Mouse (Mus musculus) left cerebral cortex, postnatal 4 days (tissue): ENCODE data around the gene Ubap2. TPM values are rescaled to one million over a fixed set of nuclear protein-coding genes. Genes with fewer than 3 reads are reported as not detected.

Experiments
- DNase-seq: peaks from one replicate; pipeline ENCODE4 v3.0.0-alpha.2; 2022
- intact Hi-C: fragments of 180-260 bp; cut with DNase I; formaldehyde crosslinking; loops from one replicate; pipeline ENCODE4 v1.15.1; 2025
- total RNA-seq, 2 experiments: library from RNA; stranded (reverse); gene quantifications; 2 replicates each; pipeline ENCODE4 v1.2.3; 2021

Gene Ubap2
- 10 to 100 TPM; 77.8 to 78.2 TPM for total RNA-seq

DNA sequence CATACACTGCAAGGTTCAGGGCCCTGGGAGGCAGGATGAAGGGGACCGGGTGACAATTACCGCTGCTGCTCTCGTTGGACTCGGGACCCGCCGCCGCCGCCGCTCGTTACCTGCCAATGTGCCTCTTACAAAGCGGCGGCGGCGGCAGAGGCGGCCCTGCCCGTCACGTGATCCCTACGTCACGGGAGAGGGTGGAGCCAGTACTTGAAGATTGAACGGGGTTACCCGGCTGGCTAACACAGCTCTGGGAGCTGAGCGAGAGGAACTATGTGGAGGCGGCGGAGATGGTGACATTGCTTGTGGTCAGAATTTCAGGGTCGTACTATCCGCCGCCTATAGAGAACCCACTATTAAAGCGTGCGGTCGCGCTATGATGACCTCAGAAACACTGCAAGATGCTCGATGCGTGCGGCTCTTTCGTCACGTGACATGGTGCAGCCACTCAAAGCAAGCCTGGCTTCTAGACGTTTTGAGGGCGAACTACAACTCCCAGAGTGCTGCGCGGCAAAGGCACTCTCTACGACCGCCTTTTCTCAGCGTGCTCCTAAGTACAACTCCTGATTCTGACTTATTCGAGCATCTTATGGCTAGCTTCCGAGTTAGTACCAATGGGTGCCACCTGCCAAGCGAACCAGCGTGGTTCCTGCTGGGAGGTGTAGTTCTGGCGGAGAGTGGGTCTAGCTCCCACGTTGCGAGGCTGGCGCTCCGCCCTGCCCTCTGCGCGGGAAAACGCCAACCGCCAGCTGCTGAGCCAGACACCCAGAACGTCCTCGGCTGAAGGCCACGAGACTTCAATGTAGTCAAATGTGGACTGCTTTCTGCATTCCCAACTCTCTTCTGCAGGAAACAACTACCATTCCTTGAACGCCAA lies at the start of gene Ubap2:
Gene Ubap2 (minus strand): TSS at position 165 of the 871 bp plus-strand sequence.
- peak; percentile 96 for DNase-seq
- intact Hi-C loops, result no loop called here

DNA sequence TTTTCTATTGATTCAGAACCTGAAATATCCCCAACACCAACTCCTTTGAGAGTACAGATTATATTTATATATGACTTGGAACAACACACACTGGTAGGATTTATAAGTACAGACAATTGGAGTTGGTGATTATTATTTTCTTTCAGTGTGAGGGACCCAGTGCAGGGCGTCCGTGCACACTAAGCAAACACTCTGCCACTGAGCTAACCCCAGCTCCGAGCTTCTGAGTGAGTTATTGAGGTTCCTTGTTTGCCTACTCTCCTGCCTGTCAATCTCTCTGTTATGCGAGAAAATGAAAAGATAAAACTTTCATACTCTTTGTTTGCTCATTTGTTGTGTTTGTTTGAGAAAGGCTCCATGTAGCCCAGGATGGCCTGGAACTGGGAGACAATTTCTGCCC lies 46.0 kb upstream of the Ubap2 start:
- intact Hi-C loops, result no loop called here
- no peak for DNase-seq

DNA sequence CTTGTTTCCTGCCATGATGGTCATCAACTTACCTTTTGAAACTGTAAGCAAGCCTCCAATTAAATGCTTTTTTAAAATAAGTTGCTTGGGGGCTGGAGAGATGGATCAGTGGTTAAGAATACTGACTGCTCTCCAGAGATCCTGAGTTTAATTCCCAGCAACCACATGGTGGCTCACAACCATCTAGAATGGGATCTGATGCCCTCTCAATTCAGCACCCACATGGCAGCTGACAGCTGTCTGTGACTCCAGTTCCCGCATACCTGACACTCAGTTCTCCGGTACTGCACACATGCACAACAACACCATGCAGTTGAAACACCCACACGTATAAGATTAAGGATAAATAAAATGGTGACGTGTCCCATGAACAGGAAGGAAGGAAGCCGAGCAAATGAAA lies 43.3 kb upstream of the Ubap2 start:
- no peak for DNase-seq
- intact Hi-C loops, result loop anchor here (10.0 kb wide), 1 partner anchor 77 kb away; no protein-coding TSS in a partner anchor

DNA sequence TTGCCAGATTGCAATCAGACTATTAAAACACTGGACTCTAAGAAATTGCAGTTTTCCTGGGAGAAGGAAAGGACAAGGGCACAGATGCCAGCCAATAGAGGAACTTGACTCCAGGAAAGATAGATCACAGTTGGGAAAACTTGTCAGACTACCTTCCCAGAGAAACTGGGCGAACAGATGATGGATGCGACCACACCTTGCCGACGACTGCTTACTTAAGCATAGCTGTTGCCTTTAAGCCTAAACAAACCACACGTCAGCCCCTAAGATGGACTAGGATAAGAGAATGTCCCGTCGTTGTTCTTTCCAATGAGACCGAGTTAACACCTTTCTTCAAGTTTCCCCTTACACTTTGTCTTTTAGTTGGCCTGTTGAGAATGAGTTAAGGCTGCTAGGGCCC lies 40.2 kb upstream of the Ubap2 start:
- no peak for DNase-seq
- intact Hi-C loops, result loop anchor here (10.0 kb wide), 1 partner anchor 80 kb away; no protein-coding TSS in a partner anchor

DNA sequence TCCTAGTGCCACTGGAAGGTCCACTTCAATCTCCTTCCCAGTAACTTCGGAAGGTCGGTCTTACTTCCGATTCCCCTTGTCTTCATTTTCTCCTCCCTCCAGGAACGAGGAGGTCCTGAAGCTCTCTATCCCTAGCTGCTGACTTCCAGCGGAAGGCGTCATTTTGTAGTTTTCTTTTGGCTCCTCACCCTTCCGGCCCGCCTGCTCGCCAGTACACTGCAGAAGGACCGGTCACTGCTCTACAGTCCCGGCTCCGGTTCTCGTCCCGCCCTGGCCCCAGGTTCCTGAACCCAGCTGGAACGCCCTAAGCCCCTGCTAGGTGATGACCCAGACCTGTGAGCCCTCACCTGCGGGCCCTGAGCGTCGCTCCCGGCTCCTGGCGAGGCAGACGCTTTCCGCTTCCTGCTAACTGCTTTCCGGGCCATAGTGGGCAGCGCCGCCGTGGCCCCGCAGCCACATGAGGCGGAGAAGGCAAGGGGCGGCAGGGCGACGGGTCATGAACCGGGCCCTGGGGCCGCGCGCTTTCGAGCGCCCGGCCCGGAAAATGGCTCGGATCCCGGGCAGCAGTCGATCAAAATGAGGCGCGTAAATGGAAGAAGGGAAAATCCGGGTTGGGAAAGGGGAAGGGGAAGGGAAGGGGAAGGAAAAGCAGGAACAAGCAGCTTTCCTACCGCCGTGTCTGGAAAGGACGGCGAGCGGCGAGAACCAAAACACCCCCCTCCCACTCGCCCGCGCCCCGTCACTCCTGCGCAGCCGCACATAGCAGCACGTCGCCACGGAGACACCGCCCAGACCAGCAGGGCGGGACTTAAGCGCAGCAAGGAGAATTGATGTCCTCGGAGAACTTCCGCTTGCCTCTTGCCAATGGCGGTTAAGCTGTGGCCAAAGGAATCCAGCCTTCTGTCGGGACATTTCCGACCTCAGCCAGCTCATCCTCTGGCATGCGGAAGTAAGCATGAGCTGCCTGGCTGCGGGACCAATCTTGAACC lies 39.5 kb upstream of the Ubap2 start, which contains the start of gene Dcaf12:
Gene Dcaf12 (minus strand): TSS at position 749 of the 989 bp plus-strand sequence.
- intact Hi-C loops, result loop anchor here (10.0 kb wide), 1 partner anchor 80 kb away; no protein-coding TSS in a partner anchor
- DNase-seq, result peak; percentile 96

DNA sequence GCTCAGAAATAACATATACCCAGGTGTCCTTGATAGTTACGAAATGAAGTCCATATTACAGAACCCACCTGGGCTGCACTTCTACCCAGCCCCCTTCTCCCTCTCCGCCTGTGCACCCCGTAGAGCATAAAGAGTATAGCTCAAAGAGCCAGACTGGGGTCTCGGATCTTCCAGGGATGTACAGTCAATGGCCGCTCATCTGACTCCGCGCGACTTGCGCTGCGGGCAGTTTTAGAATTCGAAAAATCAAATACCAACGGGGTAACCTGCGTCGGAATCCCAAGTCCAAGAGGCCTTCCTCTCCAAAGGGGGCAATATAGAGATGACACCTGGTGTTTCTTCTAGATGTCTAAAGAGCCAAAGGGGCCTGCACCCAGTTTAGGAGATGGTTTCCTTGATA lies 38.8 kb upstream of the Ubap2 start:
- intact Hi-C loops, result loop anchor here (10.0 kb wide), 1 partner anchor 81 kb away; no protein-coding TSS in a partner anchor
- DNase-seq, result no peak

DNA sequence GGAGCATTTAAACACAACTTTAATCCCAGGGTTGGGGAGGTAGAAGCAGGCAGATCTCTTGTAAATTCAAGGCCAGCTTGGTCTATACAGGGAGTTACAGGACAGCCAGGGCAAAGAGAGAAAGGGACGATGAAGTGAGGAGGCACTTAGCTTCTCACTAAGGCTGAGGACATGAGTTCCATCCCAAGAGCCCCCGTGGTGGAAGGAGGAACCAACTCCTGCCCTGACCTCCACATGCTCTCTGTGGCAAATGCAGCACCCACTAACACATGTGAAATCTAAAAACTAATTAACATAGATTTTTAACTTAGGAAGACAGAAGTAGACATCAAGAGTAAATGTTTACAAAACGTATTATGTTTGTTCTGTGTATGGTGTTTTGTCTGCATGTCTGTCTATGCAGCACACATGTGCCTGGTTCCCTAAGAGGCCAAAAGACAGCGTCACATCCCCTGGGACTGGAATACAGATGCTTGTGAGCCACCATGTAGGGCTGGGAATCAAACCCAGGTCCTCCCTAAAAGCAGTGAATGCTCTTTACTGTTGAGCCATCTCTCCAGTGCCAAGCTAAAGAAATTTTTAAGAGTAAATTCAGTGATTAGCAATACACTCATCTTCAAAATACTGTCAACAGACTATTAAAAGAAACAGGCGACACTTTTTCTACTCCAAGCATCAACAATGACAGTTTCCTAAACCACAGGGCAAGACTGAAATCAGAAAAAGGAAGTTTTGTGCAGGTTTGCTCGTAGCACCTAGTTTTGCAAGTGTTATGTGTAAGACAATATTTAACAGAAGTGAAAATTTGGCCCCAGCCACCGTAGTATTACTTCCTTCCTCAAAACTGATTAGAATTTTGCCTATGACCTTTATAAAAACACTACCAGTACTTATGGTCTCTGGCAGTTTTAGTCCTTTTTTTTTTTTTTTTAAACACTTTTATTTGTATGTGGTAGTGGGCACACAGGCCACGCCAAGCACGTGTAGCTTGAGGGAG lies 35.9 kb upstream of the Ubap2 start:
- no peak for DNase-seq
- intact Hi-C loops, result loop anchor here (10.0 kb wide), 1 partner anchor 84 kb away; no protein-coding TSS in a partner anchor

DNA sequence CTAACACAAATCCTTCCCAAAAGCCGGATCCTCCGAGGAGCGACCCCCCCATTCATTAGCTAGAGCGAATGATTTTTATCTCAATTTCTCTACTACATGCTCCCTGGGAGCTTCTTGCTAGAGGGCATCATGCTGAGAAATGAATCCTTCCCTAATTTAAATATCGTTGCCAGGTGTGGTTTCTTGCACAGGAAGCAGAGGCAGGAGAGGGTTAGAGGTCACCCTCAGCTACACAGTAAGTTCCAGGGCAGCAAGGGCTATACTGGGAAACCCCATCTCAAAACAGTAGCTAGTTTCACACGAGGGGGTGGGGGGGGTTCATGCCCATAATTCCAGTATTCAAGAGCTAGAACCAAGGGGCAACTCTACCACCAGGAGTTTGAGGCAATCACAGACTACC lies 32.5 kb upstream of the Ubap2 start:
- intact Hi-C loops, result no loop called here
- no peak for DNase-seq

DNA sequence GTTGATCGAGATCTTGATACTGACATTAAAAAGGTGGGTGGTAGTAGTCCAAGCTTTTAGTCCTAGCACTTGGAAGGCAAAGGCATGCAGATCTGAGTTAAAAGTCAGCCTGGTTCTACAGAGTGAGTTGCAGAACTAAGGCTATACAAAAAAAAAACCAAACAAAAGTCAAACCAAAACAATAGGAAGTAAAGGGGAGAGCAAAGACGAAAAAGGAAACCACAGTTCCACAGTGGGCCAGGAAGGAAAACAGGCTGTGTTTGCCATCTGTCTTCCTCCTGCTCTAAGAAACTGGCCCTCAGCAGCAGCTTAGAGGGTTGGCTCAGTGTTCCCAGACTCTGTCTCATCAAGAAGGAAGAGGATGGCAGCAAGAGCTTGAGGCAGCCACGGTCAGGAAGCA lies 29.4 kb upstream of the Ubap2 start:
- DNase-seq, result no peak
- intact Hi-C loops, result no loop called here

DNA sequence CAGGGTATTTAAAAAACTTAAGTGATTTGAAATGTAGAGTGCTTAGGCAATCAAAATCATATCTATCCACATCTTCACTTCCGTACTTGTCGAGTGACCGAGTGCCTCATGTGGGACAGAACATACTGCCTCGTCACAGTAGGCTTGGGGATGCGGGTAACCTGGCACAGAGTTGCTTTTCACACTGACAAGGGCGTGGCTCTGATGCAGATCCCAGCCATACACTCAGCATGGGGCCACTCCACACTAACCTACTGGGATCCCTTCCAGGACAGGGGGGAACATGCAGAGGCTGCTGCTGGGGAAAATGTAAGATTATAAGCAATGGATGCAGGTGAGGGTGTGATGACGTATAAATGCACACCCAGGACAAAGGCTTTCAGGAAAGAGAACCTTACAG lies 28.7 kb upstream of the Ubap2 start:
- peak; percentile 9 for DNase-seq
- intact Hi-C loops, result no loop called here

DNA sequence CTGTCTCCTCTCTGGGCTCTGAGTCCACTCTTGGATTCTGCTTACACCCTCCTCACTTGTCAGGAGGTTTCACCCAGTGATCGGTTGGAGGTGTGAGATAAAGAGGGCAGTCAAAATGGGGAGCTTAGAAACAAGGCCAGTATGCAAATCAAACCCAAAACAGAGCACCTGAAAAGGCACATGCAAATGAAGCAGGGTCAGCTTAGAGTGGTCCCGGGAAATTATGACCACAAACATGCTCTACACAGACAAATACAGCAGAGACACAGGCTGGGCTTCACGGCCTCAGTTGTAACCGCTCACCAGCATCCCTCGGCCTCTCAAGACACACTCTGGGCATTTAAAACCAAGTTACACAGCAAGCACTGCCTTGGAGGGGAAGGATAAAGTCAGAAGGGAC lies 24.0 kb upstream of the Ubap2 start:
- DNase-seq, result no peak
- intact Hi-C loops, result no loop called here

DNA sequence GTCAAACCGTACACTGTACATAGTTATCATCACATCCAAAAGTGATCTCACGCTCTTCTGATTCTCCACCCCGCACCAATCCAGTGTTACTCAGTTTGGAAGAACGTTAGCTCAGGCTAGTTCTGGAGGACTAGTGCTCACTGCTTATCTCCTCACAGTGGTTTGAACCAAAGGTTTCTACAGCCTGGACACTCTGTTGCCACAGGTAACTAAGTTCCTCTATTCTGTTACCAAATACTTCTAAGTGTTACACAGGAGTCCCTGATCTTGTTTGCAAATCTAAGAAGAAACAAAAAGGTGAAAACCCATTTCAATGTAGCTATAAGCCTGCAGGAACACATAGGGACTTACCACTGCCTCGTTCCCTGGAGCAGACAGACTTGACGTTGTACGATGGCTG lies 21.0 kb upstream of the Ubap2 start:
- intact Hi-C loops, result no loop called here

DNA sequence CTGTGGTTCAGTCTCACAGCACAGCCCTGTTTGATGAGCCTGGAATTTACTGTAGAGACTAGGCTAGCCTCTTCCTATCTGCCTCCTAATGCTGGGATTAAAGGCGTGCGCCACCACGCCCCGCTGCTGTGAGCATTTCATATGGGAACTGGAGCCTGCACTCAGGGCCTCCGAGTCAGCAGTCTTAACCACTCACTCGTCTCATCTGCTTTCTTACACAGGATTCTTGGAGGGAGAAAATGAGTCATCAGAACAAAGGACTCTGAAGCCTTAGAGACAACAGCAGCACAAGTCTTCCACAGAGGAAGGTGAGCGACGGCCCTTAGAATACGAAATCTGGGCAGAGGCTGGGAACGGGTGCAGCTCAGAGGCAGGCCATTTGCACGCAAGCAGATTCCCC lies 20.6 kb upstream of the Ubap2 start:
- no peak for DNase-seq
- intact Hi-C loops, result no loop called here

More for the DNA sequence above, 21.0 kb upstream of the Ubap2 start:
- no peak for DNase-seq

DNA sequence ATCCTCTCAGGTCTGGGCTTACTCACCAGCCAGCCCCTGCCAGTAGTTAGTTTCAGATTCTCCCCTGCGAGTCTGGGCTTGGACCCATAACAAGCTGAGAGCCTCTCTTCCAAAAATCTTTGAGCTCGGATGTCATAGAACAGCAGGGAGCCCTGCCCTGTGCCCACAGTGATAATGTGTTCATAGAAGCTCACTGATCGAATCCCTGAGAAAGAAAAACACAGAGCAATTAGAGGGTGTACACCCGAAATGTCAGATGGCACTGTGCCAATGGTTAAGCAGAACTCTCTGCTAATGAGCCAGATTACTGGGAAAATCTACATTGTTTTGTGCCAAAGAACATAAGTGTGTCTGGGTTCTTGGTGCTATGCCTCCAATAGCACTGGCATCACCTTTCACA lies 19.0 kb upstream of the Ubap2 start:
- intact Hi-C loops, result no loop called here

DNA sequence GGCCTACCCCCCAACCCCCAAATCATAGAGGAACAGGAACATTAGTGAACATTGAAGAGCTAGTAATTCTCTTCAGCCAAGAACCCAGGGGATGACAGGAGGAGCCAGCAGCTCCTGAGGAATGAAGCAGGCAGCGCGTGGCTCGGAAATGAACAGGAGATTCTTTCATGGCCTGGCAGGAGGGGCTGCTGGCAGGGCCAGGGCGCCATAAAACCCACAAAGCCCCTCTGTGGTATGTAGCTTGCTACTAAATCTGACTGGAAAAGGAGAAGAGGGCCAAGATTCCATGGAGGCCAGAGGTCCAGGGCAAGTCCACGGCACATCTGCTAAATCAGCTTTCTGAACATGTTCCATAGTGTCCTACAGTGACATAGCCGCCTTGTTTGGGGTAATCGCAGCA lies 14.9 kb upstream of the Ubap2 start:
- DNase-seq, result no peak
- intact Hi-C loops, result loop anchor here (5.0 kb wide), 1 partner anchor 238 kb away; no protein-coding TSS in a partner anchor

More for the DNA sequence above, 19.0 kb upstream of the Ubap2 start:
- peak; percentile 15 for DNase-seq

DNA sequence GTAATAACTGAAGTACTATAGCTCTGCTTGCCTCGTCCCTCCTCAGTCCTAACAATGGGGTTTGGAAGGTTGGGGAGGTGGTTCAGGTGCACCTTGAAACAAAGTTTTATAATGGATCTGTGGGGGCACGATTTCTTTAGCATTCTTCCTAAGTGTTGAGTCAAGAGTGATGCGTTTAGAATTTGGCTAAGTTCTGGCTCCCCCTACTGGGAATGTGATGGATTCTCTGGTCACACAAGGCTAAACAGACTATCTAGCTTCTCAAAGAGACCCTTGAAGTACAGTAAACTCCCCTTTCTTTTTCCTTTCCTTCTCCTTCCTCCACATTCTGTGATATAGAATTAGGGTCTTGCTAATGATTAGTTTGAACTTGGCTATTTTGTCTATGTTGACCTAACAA lies 11.5 kb upstream of the Ubap2 start:
- DNase-seq, result no peak
- intact Hi-C loops, result loop anchor here (5.0 kb wide), 1 partner anchor 234 kb away; no protein-coding TSS in a partner anchor

DNA sequence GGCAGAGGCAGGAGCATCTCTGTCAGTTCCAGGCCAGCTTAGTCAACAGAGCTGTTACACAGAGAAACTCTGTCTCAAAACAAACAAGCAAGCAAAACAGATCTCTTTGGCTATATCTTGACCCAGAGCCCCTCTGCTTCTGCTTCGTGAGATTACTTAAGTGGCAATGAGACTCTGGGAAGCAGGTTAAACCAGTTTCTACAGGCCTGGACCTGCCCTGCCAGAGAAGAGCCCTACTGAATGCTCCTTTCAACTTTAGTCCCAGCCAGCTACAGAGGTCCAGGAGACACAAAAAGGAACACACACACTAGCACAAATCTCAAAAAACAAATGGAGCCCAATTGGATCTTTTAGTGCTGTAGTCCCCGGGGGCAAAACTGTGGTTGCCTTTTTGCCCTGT lies 9.1 kb upstream of the Ubap2 start:
- intact Hi-C loops, result no loop called here
- DNase-seq, result no peak

DNA sequence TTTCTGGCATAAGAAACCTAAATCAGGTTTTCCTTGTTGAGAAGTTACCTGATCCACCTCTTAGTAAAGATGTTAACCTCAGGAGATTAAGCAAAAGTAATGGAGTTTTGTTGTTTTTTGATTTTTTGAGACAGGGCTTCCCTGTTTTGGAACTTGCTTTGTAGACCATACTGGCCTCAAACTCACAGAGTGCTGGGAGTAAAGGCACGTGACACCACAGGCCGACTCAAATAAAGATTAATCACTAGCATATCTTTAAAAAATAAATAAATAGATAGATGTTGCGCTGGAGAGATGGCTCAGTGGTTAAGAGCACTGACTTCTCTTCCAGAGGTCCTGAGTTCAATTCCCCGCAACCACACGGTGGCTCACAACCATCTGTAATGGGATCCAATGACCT lies 983 bp upstream of the Ubap2 start:
- intact Hi-C loops, result no loop called here
- no peak for DNase-seq

DNA sequence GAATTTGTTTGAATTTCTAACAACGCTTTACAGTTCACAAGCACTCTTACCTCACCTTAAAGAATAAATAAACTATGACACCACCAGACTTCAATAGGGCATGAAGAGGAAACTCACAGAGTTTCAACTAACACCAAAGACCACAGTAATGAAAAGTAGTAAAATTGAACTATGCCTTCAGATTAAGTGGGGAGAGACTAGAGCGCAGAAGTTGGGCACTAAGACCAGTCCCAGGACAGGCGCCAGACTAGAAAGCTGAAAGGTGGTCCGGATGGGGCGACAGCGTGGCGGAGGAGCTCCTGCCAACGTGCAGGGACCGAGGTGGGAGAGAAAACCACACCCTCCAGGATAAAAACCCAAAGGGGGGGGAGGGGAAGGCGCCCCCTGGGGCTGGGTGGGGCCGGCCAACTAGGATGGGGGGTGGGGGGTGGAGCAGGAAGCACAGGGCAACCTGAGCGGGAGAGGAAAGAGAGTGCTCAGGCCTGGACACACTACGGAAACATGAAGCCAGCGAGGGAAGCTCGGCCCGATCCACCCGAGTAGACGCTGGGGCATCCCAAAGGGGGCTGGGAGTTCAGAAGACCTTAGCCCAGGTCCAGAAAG lies 466 bp downstream of the Ubap2 start:
- intact Hi-C loops, result no loop called here
- no peak for DNase-seq
